Mouse (Mus musculus) CD4-positive helper T cell, adult 2 months (primary cell): ENCODE results near the gene Tmem74b.

Source experiments
- DNase-seq: peaks from one replicate; pipeline ENCODE4 v3.0.0-alpha.2; 2012; ENCODE audit warnings: low read depth, missing footprints, low spot score

Tmem74b gene

GRCm38 (mm10) chr2:151701231-151702145 is at the start of gene Tmem74b:
TSS of gene Tmem74b (plus strand) at chr2:151702008.
- no peak for DNase-seq

DNA sequence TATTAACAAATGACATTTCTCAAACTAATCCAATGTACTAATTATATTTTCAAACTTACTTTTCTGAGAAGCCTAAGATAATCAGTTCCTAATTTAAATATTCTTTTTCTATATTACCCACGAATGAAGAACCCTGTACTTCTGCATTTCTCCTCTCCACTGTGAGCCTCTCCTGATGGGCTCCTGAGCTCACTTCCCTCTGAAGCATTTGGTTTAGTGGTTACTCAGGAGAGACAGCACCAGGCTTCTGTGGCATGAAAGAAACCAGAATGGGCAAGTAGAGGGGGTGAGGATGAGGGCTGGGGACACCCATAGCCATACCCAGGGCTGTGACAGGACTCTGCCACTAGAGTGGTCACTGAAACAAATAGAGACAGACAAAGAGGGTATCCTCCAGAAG is 49.8 kb upstream of the Tmem74b start:
- DNase-seq, result no peak

DNA sequence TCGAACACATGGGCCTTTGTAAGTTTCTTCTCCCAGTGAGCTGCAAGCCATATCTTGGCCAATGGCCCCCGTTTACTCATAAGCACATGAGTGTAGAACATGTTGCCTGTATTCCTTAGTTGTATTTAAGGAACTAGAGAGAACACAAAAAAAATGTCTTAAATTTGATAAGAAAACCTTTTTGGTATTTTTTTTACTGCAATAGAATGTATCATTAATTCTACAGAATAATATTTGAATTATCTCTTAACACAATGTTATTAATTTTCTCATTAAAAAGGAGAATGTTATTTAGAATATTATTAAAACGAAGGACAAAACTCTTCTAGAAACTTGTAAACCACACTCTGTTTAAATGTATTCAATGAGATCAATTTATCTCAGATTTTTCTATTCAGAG is 33.4 kb upstream of the Tmem74b start, which contains the start of gene Rad21l:
Gene Rad21l (minus strand): TSS at position 101 of the 400 bp plus-strand sequence.
- DNase-seq, result no peak

DNA sequence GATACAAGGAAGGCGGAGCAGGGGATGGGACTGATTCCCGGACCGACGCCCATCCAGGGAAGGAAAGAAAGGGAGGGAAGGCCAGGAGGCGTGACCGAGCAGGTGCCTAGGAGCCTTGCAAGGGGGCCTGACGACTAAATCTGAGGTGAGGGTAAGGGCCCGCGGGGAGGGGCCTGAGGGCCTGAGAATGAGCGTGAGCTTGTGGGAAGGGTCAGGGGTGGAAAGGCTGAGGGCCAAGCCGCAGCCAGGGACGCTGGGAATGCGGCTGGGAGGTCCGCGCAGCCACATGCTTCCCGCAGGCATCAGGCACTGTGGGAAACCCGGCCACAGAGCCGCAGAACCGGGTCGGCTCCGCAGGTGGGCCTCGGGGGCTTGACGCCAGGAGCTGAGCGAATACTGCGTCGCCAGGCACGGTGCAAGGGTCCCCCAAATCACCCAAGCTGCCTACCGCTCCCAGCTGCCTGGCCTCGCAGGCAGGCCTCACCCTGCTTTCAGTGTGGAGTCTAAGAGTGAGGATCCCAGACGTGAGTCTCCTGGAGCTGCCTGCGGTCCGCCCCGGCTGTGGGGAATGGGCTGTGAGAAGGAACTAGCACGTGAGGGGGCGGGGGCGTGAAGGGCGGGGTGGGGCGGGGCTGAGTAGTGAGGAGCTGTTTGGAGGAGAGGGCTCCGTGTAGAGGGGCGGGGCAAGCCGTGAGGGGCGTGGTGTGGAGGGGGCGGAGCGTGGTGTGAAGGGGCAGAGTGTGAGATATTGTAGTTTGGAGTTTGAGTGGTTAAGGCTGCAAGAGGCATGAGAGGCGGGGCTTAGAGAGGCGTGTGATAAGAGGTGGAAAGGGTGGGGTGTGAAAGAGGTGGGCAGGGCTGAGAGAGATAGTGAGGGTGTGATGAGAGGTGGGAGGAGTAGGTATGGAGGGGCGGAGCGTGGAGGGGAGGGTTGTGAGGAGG is 31.5 kb upstream of the Tmem74b start:
- no peak for DNase-seq

DNA sequence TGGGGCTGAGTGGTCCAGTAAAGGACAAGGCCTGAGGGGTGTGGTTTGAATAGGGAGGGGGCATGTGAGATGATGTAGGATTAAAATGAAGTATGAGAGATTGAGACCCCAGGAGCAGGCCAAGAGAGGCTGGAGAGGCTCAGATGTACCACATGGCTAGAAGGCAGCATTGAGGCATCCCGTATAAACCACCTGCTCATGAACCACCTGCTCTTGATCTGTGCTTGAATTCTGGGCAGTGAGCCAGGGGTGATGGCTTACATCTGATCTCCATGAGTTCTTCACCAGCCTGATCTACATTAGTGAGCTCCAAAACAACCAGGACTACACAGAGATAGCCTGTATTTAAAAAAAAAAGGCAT is 30.9 kb upstream of the Tmem74b start:
- no peak for DNase-seq

GRCm38 (mm10) chr2:151676234-151676633 is 25.6 kb upstream of the Tmem74b start:
- DNase-seq, result peak; percentile 10

GRCm38 (mm10) chr2:151682357-151682756 is 19.5 kb upstream of the Tmem74b start:
- peak; percentile 34 for DNase-seq

GRCm38 (mm10) chr2:151682976-151683375 is 18.8 kb upstream of the Tmem74b start:
- no peak for DNase-seq

DNA sequence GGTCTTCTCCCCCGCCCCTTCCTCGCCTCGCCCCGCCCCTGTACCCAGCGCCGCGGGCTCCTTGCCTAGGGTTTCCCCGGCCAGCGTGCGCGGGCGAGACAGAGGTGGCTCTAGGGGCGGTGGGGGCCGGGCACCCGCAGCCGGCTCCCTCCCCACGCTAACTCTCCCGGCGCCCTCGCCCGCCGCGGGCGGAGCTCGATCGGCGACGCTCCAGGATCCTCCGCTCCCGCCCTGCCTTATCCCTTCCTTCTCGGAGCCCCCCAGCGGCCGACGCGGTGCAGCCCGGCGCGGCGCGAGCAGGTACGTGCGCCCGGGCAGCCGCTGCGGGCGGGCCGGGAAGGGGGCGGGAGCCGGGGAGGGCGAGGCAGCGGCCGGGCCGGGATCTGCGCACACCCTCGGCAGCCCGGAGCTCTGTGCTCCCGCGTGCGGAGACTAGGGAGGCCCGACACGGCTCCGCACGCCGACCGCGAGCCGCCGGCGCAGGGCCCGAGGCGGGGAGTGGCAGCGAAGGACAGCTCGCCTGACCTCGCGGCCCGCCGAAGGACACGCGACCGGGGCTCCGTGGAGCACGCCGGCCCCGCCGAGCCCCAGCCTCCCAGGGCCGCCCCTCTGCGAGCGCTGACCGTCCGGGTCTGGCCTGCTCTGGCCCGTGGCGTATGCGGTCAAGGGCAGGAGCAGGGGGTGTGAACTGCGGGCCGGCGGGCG is 490 bp downstream of the Tmem74b start:
- DNase-seq, result no peak

DNA sequence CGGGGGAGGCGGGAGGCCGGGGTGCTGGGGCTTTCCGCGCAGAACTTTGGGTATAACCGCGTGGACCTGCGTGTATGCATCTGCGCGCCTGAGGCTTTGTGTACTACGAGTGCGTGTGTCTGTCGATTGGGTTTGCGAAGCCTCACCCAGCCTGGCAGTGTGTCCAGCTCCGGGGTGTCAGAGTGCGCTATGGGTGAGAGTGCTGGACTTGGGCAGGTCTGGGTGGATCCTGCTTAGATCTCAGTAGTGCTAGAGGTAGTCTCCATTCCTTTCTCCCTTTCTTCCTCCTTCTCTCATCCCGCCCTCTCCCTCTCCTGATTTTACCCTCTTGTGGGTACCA is 1.0 kb downstream of the Tmem74b start:
- no peak for DNase-seq

DNA sequence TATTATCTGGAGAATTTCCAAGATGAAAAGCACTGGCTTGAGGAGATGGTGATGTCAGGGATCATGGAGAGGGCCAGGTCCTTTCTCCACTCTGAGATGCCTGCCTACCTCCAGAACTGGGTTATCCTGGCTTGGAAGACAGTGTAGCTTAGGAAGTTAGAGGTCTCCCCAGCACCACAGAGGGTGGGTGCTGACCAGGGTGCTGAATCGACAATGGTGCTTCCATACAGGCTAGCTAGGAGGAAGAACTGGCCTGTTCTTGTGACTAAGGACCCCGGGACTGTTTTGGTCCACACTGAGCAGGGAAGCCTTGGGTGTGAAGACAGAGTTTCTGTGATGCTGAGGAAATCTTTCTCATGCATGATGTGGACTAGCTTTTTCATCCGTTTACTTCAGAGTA is 10.8 kb downstream of the Tmem74b start:
- DNase-seq, result no peak

DNA sequence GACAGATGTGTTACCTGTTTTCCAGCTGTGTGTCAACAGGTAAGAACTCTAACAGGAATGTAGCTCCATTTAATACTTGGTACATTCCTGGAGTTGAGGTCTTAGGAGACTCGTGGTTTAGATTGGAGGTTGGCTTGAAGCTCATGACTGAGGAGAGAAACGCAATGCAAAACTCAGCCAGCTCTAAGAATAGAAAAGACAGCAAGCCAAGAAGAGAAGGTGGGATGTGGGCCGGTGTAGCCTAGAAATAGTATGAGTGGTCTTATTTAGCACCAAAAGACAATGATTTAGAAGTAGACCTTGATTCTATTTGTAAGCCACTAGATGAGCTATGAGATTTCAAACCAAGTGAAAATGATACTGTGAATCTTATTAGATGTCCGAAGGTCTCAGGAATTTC is 13.7 kb downstream of the Tmem74b start:
- no peak for DNase-seq

- no peak for DNase-seq
These were observed 14.7 kb downstream of the Tmem74b start for GRCm38 (mm10) chr2:151716318-151717055.

- no peak for DNase-seq
These were observed 22.3 kb downstream of the Tmem74b start for GRCm38 (mm10) chr2:151724094-151724493.

DNA sequence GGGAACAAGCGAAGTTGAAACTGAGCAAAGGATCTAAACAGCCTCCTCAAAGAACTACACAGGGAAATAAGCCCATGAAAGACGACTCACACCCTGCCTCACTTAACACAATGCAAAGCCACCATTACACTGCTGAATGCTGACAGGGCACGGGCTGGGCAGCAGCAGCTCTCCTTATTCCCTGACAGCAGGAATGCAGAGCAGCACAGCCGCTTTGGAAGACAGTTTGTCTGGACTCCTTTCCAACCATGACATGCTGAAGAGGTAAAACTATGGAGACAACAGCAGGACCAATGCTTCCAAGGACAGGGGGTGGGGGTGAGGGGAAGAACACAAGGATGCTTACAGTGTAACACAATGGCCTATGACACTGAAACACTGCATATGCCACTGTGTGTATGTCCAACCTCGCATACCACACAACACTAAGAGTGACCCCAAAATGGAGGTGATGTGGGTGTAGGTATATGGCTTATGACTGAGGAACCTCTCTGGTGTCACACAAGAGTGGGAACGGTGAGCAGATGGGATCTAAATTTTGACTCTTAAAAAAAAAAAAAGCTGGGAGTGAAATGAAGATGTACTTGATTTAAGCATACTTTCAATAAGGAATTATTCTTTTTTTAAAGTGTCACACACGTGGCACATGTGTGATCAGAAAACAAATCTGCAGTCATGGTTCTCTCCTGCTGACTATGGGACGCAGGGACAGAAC is 31.5 kb downstream of the Tmem74b start:
- DNase-seq, result no peak

GRCm38 (mm10) chr2:151735422-151735821 is 33.6 kb downstream of the Tmem74b start:
- DNase-seq, result no peak

GRCm38 (mm10) chr2:151738460-151738859 is 36.7 kb downstream of the Tmem74b start:
- DNase-seq, result no peak

GRCm38 (mm10) chr2:151739081-151739480 is 37.3 kb downstream of the Tmem74b start:
- DNase-seq, result no peak

DNA sequence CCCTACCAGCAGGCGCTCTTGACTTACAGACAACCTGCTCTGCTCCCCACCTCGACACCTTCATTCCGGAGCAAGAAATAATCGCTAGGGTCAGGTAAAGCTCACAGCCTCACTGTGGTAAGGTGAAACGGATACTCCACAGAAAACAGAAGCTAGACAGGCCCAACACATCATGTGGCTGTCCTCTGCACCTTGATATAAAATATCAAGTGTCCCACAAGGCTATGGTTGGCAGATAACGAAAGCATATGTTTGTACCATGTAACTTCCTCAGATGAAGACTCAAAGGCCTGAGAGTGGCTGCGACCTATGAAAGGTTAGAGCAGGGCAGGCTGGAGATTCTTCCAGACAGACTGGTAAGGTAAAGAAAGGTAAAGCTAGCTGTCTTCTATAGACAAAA is 37.7 kb downstream of the Tmem74b start:
- DNase-seq, result no peak

- DNase-seq, result peak; percentile 92
These were observed 39.1 kb downstream of the Tmem74b start for GRCm38 (mm10) chr2:151740741-151741526.
